Mouse (Mus musculus) kidney, adult 2 months (tissue): Measurements from ENCODE around the gene Kmt5c.

Source experiments
- CTCF ChIP-seq: fragments of 200-500 bp; conservative IDR thresholded peaks from 2 replicates; pipeline ENCODE4 v1.5.1; 2011; ENCODE audit warnings: low read depth, mild to moderate bottlenecking, control low read depth, low read length, moderate library complexity, mixed read lengths; ENCODE audit not compliant: insufficient read depth, insufficient read length
- POLR2A ChIP-seq: fragments of 200-500 bp; IDR thresholded peaks from one replicate; pipeline ENCODE4 v1.6.1; 2011; ENCODE audit warnings: low read depth, low read length, control low read depth

GRCm38 (mm10) chr7:4792278-4793212 lies 52.6 kb downstream of the Kmt5c start, which contains the start of gene Rpl28:
- TF ChIP-seq POLR2A (peak; percentile 97), CTCF (no peak)
